Mouse (Mus musculus): ENCODE measurements around the gene Apln. TPM values are rescaled to one million over a fixed set of nuclear protein-coding genes. Genes with fewer than 3 reads are reported as not detected.

The Apln gene
- 0.06 and 0.14 TPM in 2 replicates for polyA plus RNA-seq (2012; rRNA removed)

GRCm38 (mm10) chrX:48034144-48035113 lies at the start of gene Apln:
Gene Apln, minus strand, starts transcription at chrX:48034853.

Other genes starting within 250 kb of the Apln start
- 1.9 and 2.1 TPM in 2 replicates for gene Smarca1, start 141.9 kb downstream of the Apln start, polyA plus RNA-seq (2012; rRNA removed)
- gene Ocrl, start 122.5 kb downstream of the Apln start, polyA plus RNA-seq (2012; rRNA removed): 4.5 and 5.3 TPM in 2 replicates
- gene Xpnpep2, start 73.9 kb upstream of the Apln start, polyA plus RNA-seq (2012; rRNA removed): 0.01 and 0.06 TPM in 2 replicates
- gene Sash3, start 111.6 kb upstream of the Apln start, polyA plus RNA-seq (2012; rRNA removed): 3.3 and 4.3 TPM in 2 replicates
- 9.8 and 12.0 TPM in 2 replicates for gene Zdhhc9, start 174.0 kb upstream of the Apln start, polyA plus RNA-seq (2012; rRNA removed)
- gene Utp14a, start 222.0 kb upstream of the Apln start, polyA plus RNA-seq (2012; rRNA removed): 11.2 and 12.2 TPM in 2 replicates

All from liver, embryonic 14 days (tissue).